Mouse (Mus musculus): ENCODE measurements around the gene Sept8. TPM values are rescaled to one million over a fixed set of nuclear protein-coding genes. Genes with fewer than 3 reads are reported as not detected.
A peak's percentile ranks its signal among the peaks of the same experiment; 100 is the strongest.

Sept8 gene
- 21.9 and 25.6 TPM in 2 replicates for polyA plus RNA-seq (2015; fragmentation: Nextera tagmentation; extraction: Ambion mirVana)

- Histone ChIP-seq H3K27me3 (peaks cover 6% of the 10 kb centered on the region), H3K9ac (peak within 1 kb of the TSS; percentile 82), H3K4me1 (peaks cover 44% of the 10 kb centered on the region), H3K27ac (peak within 1 kb of the TSS; percentile 85), H3K36me3 (no peaks in the 10 kb centered on the region), H3K4me3 (replicated peaks) (peak within 1 kb of the TSS; percentile 86), H3K9me3 (replicated peaks) (no peaks in the 10 kb centered on the region), H3K4me2 (peak within 1 kb of the TSS; percentile 83)
- WGBS: 5% methylated on average over 73 of the region's 79 CpGs
- peak; percentile 82 for ATAC-seq (replicated peaks; ENCODE audit: low FRiP score)
Measured at GRCm38 (mm10) chr11:53519207-53520121, at the start of gene Sept8. Gene Sept8 (plus strand): TSS chr11:53519257.

GRCm38 (mm10) chr11:53469294-53469967 is 49.6 kb upstream of the Sept8 start:
- H3K9me3 ChIP-seq (replicated peaks): no peaks in the 10 kb centered on the region
- H3K27me3 ChIP-seq: peaks cover 84% of the 10 kb centered on the region
- H3K9ac ChIP-seq: no peak overlapping the region
- 0 out of 2 replicates have a peak overlapping the region, but pooled peaks have one; percentile 23 for H3K4me3 ChIP-seq (replicated peaks)
- 44% methylated on average over 16 of the region's 16 CpGs for WGBS
- ATAC-seq (replicated peaks; ENCODE audit: low FRiP score): no peak
- H3K36me3 ChIP-seq: no peaks in the 10 kb centered on the region
- no peak overlapping the region for H3K27ac ChIP-seq
- H3K4me1 ChIP-seq: peaks cover 25% of the 10 kb centered on the region
- H3K4me2 ChIP-seq: peak overlapping the region; percentile 56

- peak; percentile 64 for ATAC-seq (replicated peaks; ENCODE audit: low FRiP score)
- H3K9me3 ChIP-seq (replicated peaks): no peaks in the 10 kb centered on the region
- no peak within 1 kb of the TSS for H3K27ac ChIP-seq
- peak within 1 kb of the TSS; percentile 23 for H3K4me3 ChIP-seq (replicated peaks)
- peaks cover 25% of the 10 kb centered on the region for H3K4me1 ChIP-seq
- H3K27me3 ChIP-seq: peaks cover 84% of the 10 kb centered on the region
- H3K4me2 ChIP-seq: peak within 1 kb of the TSS; percentile 56
- peak within 1 kb of the TSS; percentile 18; the same call in 1 of the 2 replicates for H3K9ac ChIP-seq
- H3K36me3 ChIP-seq: no peaks in the 10 kb centered on the region
- WGBS: 3% methylated on average over 29 of the region's 29 CpGs
Measured at GRCm38 (mm10) chr11:53469968-53470695, 48.9 kb upstream of the Sept8 start, which contains the start of gene Gm9837. Gene Gm9837 (minus strand): TSS chr11:53470479.

- Histone ChIP-seq H3K27me3 (peaks cover 88% of the 10 kb centered on the region), H3K9me3 (replicated peaks) (no peaks in the 10 kb centered on the region), H3K4me3 (replicated peaks) (no peak overlapping the region), H3K36me3 (no peaks in the 10 kb centered on the region), H3K27ac (no peak overlapping the region), H3K4me2 (no peak overlapping the region), H3K4me1 (peaks cover 15% of the 10 kb centered on the region), H3K9ac (no peak overlapping the region)
- ATAC-seq (replicated peaks; ENCODE audit: low FRiP score): no peak
- 76% methylated on average over 3 of the region's 3 CpGs for WGBS
Measured at GRCm38 (mm10) chr11:53472709-53473108, 46.3 kb upstream of the Sept8 start.

- H3K27ac ChIP-seq: no peak overlapping the region
- peaks cover 93% of the 10 kb centered on the region for H3K27me3 ChIP-seq
- H3K4me1 ChIP-seq: peaks cover 23% of the 10 kb centered on the region
- 32% methylated on average over 8 of the region's 8 CpGs for WGBS
- H3K4me3 ChIP-seq (replicated peaks): no peak overlapping the region
- no peak overlapping the region for H3K9ac ChIP-seq
- 0 out of 2 replicates have a peak, but pooled peaks cover 5% of the 10 kb centered on the region for H3K9me3 ChIP-seq (replicated peaks)
- ATAC-seq (replicated peaks; ENCODE audit: low FRiP score): no peak
- no peaks in the 10 kb centered on the region for H3K36me3 ChIP-seq
- H3K4me2 ChIP-seq: no peak overlapping the region
Measured at GRCm38 (mm10) chr11:53475620-53476019, 43.4 kb upstream of the Sept8 start.

- peaks cover 21% of the 10 kb centered on the region for H3K4me1 ChIP-seq
- H3K27ac ChIP-seq: no peak overlapping the region
- peaks cover 93% of the 10 kb centered on the region for H3K27me3 ChIP-seq
- no peak overlapping the region for H3K4me2 ChIP-seq
- H3K4me3 ChIP-seq (replicated peaks): 0 out of 2 replicates have a peak overlapping the region, but pooled peaks have one; percentile 46
- 39% methylated on average over 7 of the region's 7 CpGs for WGBS
- H3K9me3 ChIP-seq (replicated peaks): 0 out of 2 replicates have a peak, but pooled peaks cover 5% of the 10 kb centered on the region
- no peaks in the 10 kb centered on the region for H3K36me3 ChIP-seq
- H3K9ac ChIP-seq: no peak overlapping the region
- ATAC-seq (replicated peaks; ENCODE audit: low FRiP score): no peak
Measured at GRCm38 (mm10) chr11:53477833-53478232, 41.2 kb upstream of the Sept8 start.

- H3K9ac ChIP-seq: peak overlapping the region; percentile 24; the same call in 1 of the 2 replicates
- peak; percentile 63 for ATAC-seq (replicated peaks; ENCODE audit: low FRiP score)
- H3K4me2 ChIP-seq: peak overlapping the region; percentile 78
- H3K4me1 ChIP-seq: peaks cover 21% of the 10 kb centered on the region
- no peak overlapping the region for H3K27ac ChIP-seq
- 4% methylated on average over 79 of the region's 79 CpGs for WGBS
- H3K9me3 ChIP-seq (replicated peaks): 0 out of 2 replicates have a peak, but pooled peaks cover 5% of the 10 kb centered on the region
- no peaks in the 10 kb centered on the region for H3K36me3 ChIP-seq
- H3K4me3 ChIP-seq (replicated peaks): peak overlapping the region; percentile 46
- H3K27me3 ChIP-seq: peaks cover 92% of the 10 kb centered on the region
Measured at GRCm38 (mm10) chr11:53478383-53479170, 40.5 kb upstream of the Sept8 start.

- Histone ChIP-seq H3K27me3 (peaks cover 85% of the 10 kb centered on the region), H3K27ac (no peak overlapping the region), H3K36me3 (no peaks in the 10 kb centered on the region), H3K9ac (peak overlapping the region; percentile 24; the same call in 1 of the 2 replicates), H3K4me1 (peaks cover 21% of the 10 kb centered on the region), H3K4me2 (peak overlapping the region; percentile 78), H3K9me3 (replicated peaks) (0 out of 2 replicates have a peak, but pooled peaks cover 5% of the 10 kb centered on the region), H3K4me3 (replicated peaks) (peak overlapping the region; percentile 46)
- peak; percentile 23; the same call in 1 of the 2 replicates for ATAC-seq (replicated peaks; ENCODE audit: low FRiP score)
- WGBS: under 1% methylated on average over 49 of the region's 62 CpGs
Measured at GRCm38 (mm10) chr11:53479171-53479782, 39.8 kb upstream of the Sept8 start.

GRCm38 (mm10) chr11:53479783-53480301 is 39.2 kb upstream of the Sept8 start, which contains the start of the genes Gm9945 and Sowaha:
Gene Gm9945 (plus strand): TSS chr11:53480166.
Gene Sowaha (minus strand): TSS chr11:53480274.
- H3K9me3 ChIP-seq (replicated peaks): 0 out of 2 replicates have a peak, but pooled peaks cover 5% of the 10 kb centered on the region
- 3% methylated on average over 40 of the region's 40 CpGs for WGBS
- H3K4me3 ChIP-seq (replicated peaks): peak within 1 kb of the TSS; percentile 46
- peaks cover 21% of the 10 kb centered on the region for H3K4me1 ChIP-seq
- peak within 1 kb of the TSS; percentile 78 for H3K4me2 ChIP-seq
- H3K9ac ChIP-seq: peak within 1 kb of the TSS; percentile 24; the same call in 1 of the 2 replicates
- no peaks in the 10 kb centered on the region for H3K36me3 ChIP-seq
- peak; percentile 37; the same call in 1 of the 2 replicates for ATAC-seq (replicated peaks; ENCODE audit: low FRiP score)
- H3K27me3 ChIP-seq: peaks cover 80% of the 10 kb centered on the region
- no peak within 1 kb of the TSS for H3K27ac ChIP-seq

- Histone ChIP-seq H3K27ac (no peak overlapping the region), H3K4me1 (peaks cover 18% of the 10 kb centered on the region), H3K9me3 (replicated peaks) (0 out of 2 replicates have a peak, but pooled peaks cover 5% of the 10 kb centered on the region), H3K36me3 (no peaks in the 10 kb centered on the region), H3K9ac (no peak overlapping the region), H3K4me2 (no peak overlapping the region), H3K4me3 (replicated peaks) (no peak overlapping the region), H3K27me3 (peaks cover 73% of the 10 kb centered on the region)
- no peak for ATAC-seq (replicated peaks; ENCODE audit: low FRiP score)
- WGBS: 73% methylated on average over 4 of the region's 4 CpGs
Measured at GRCm38 (mm10) chr11:53481088-53481730, 37.8 kb upstream of the Sept8 start.
